Mouse (Mus musculus) cortical plate, adult 2 months (tissue): ENCODE results near the gene Ldlrad3.

Source experiments
- CTCF ChIP-seq: fragments of 200-500 bp; IDR thresholded peaks from 2 replicates; pipeline ENCODE4 v1.5.1; 2011; ENCODE audit warnings: mild to moderate bottlenecking, control low read depth, low read length; ENCODE audit not compliant: insufficient read depth; ENCODE audit errors: extremely low read depth
- POLR2A ChIP-seq: fragments of 200-500 bp; IDR thresholded peaks from 2 replicates; pipeline ENCODE4 v1.6.1; 2011; ENCODE audit warnings: mild to moderate bottlenecking, low read length, control low read depth; ENCODE audit not compliant: insufficient read depth; ENCODE audit errors: extremely low read depth

DNA sequence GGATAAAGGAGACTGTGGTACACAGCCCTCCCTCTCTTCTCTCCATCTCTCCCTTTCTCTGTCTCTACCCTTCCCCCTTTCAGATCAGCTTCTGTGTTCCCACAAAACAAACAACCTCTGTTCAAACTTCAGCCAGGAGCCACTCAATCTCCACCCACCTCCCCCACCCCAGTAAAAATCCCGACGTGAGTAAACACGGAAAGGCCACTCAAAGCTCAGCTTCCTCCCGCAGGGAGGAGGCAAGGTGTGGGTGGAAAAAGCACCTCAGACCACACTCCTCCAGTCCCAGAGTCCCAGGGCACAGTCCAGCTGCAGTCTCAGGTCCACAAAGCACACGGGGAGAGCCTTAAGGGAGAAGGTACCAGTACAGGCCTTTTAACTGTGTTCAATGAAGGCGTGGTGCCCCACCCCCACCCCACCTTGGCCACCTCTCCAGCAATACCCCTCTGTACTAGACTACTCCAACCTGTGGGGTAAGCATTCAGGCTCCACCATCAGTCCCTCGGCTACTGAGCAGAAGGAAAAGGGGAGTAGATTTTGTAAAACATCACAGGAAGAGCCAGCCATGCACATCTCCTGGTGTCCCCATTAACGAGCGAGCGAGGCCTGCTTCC is 53.1 kb downstream of the Ldlrad3 start:
- TF ChIP-seq CTCF (no peak), POLR2A (no peak)
